Comparison of ENCODE assay signal across 12 mouse cellular contexts in the genomic region with DNA sequence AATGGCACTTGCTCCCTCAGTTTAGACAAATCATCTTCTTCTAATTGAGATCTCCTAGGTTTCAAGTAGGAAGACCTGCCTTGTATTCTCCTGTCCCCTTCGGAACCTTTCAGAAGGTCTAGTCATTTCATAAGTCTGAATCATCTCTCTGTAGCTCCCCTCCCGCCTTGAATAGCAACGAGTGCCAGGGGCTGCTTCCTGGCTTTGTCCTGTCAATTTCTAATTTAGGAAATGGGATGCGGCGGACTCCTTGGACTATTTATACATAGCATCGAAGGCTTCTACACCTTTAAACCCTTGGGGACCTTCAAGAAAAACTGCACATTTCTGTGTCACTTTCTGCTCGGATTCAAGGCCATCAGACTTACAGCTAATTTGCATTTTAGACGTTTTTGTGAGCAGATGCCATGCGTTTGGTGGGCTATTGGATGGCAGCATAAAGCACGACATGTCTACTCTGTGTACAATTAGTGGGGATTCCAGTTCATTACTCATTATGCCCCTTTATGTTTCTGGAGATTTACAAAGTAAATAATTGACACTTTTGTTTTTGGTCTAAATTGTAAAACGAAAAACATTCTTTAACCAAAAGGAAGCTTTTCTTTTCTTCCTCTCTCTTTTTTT.
DNase-seq lines count a peak whose midpoint lies in the region; ATAC-seq and TF ChIP-seq lines count a peak whose summit lies in the region.
"Had no signal": no experiment of that assay in that cellular context is flagged by ENCODE, and none has a peak within 500 bp of the region (broad histone marks: within the 10 kb centered on the region; RNA-seq: fewer than 3 reads in every experiment).

No protein-coding gene starts in this region.

- H3K36me3 ChIP-seq in hindbrain, embryonic 15.5 days: no peaks in the 10 kb centered on the region
- no peaks in the 10 kb centered on the region for H3K36me3 ChIP-seq in hindbrain, embryonic 13.5 days
- no peaks in the 10 kb centered on the region for H3K36me3 ChIP-seq in CH12.LX (replicated peaks in 1 of 2; ENCODE audit: control insufficient read depth in 1 of 2, insufficient read depth in 1 of 2, low read length in 1 of 2)
- no peaks in the 10 kb centered on the region for H3K36me3 ChIP-seq in forebrain, postnatal 0 days (ENCODE audit: insufficient read depth)
- no peaks in the 10 kb centered on the region for H3K36me3 ChIP-seq in limb, embryonic 10.5 days
- H3K36me3 ChIP-seq: embryonic facial prominence, embryonic 12.5 days; G1E; limb, embryonic 13.5 days had no signal

- peak overlapping the region; percentile 5; the same call in 1 of the 2 replicates for H3K4me2 ChIP-seq in hindbrain, embryonic 15.5 days
- H3K4me2 ChIP-seq in hindbrain, embryonic 13.5 days: no peak overlapping the region
- H3K4me2 ChIP-seq in CH12.LX (ENCODE audit: insufficient read depth, low read depth, poor library complexity, severe bottlenecking): peak overlapping the region; percentile 93
- peak overlapping the region; percentile 31 for H3K4me2 ChIP-seq in forebrain, postnatal 0 days (ENCODE audit: low read depth)
- H3K4me2 ChIP-seq: embryonic facial prominence, embryonic 12.5 days; limb, embryonic 13.5 days had no signal

- peak; percentile 12 for DNase-seq in adrenal gland, postnatal 14 days
- DNase-seq in adrenal gland, adult 18-20 months (ENCODE audit: low spot score in 2 of 2): no peak
- peak; percentile 67 for DNase-seq in CH12.LX (ENCODE audit: extremely low read depth)
- peak; percentile 24 for DNase-seq in forebrain, postnatal 0 days
- DNase-seq in layer of hippocampus, adult 2 months (ENCODE audit: low spot score in 2 of 2): no peak
- no peak for DNase-seq in limb, embryonic 10.5 days (ENCODE audit: low spot score)

- TF ChIP-seq CTCF in CH12.LX (conservative IDR thresholded peaks at IDR 0.05 in 1 of 2, IDR thresholded peaks at IDR 0.05 in 1 of 2; ENCODE audit: low read depth in 2 of 2, low read length in 2 of 2): no peak
- TF ChIP-seq CTCF in forebrain, postnatal 0 days (IDR thresholded peaks at IDR 0.05; ENCODE audit: low read depth): no peak
- TF ChIP-seq CTCF in layer of hippocampus, adult 2 months (conservative IDR thresholded peaks at IDR 0.05): no peak

- dilution Hi-C loops in CH12.LX (cut with MboI; ENCODE audit: extremely low pct_ligation_motif_present, extremely low pct_unique_long_range_greater_than_20kb, low sequenced_read_pairs): no loop called here

- TF ChIP-seq EP300 in CH12.LX (IDR thresholded peaks at IDR 0.05; ENCODE audit: low read length): peak; percentile 82

- in situ Hi-C loops in CH12.LX (cut with MboI; ENCODE audit: low pct_ligation_motif_present, low pct_unique_long_range_greater_than_20kb, low sequenced_read_pairs): no loop called here

- H3K27me3 ChIP-seq in hindbrain, embryonic 15.5 days: no peaks in the 10 kb centered on the region
- H3K27me3 ChIP-seq in hindbrain, embryonic 13.5 days: no peaks in the 10 kb centered on the region
- H3K27me3 ChIP-seq in CH12.LX (replicated peaks): no peaks in the 10 kb centered on the region
- H3K27me3 ChIP-seq in forebrain, postnatal 0 days (ENCODE audit: insufficient read depth, low read length): no peaks in the 10 kb centered on the region
- no peaks in the 10 kb centered on the region for H3K27me3 ChIP-seq in limb, embryonic 10.5 days (ENCODE audit: low read depth, poor library complexity, severe bottlenecking)
- H3K27me3 ChIP-seq: embryonic facial prominence, embryonic 12.5 days; limb, embryonic 13.5 days had no signal

- no peak for TF ChIP-seq RAD21 in CH12.LX (IDR thresholded peaks at IDR 0.05; ENCODE audit: low read depth, low read length)

- H3K9me3 ChIP-seq in hindbrain, embryonic 15.5 days: no peaks in the 10 kb centered on the region
- no peaks in the 10 kb centered on the region for H3K9me3 ChIP-seq in hindbrain, embryonic 13.5 days
- H3K9me3 ChIP-seq in CH12.LX (replicated peaks; ENCODE audit: low read length): peaks cover 3% of the 10 kb centered on the region
- H3K9me3 ChIP-seq in forebrain, postnatal 0 days (ENCODE audit: low read length): no peaks in the 10 kb centered on the region
- H3K9me3 ChIP-seq in limb, embryonic 10.5 days (replicated peaks): no peaks in the 10 kb centered on the region
- H3K9me3 ChIP-seq: embryonic facial prominence, embryonic 12.5 days; G1E; limb, embryonic 13.5 days had no signal

- whole genome bisulfite sequencing in hindbrain, embryonic 15.5 days: 39% methylated on average over 11 of the region's 11 CpGs
- WGBS in hindbrain, embryonic 13.5 days: 39% methylated on average over 11 of the region's 11 CpGs
- WGBS in forebrain, postnatal 0 days: 17% methylated on average over 11 of the region's 11 CpGs
- WGBS in limb, embryonic 10.5 days: 74% methylated on average over 11 of the region's 11 CpGs

- H3K4me3 ChIP-seq in hindbrain, embryonic 15.5 days: no peak overlapping the region
- H3K4me3 ChIP-seq in hindbrain, embryonic 13.5 days: no peak overlapping the region
- H3K4me3 ChIP-seq in CH12.LX (replicated peaks in 1 of 3; ENCODE audit: low read depth in 2 of 3, low read length in 2 of 3, poor library complexity in 1 of 3): peak overlapping the region in 1 of 3 experiments; percentile 32
- no peak overlapping the region for H3K4me3 ChIP-seq in forebrain, postnatal 0 days (ENCODE audit: low read depth, low read length)
- H3K4me3 ChIP-seq in layer of hippocampus, adult 2 months: no peak overlapping the region
- H3K4me3 ChIP-seq in limb, embryonic 10.5 days: no peak overlapping the region
- H3K4me3 ChIP-seq: embryonic facial prominence, embryonic 12.5 days; limb, embryonic 13.5 days had no signal

- no peak overlapping the region for H3K9ac ChIP-seq in hindbrain, embryonic 15.5 days
- no peak overlapping the region for H3K9ac ChIP-seq in hindbrain, embryonic 13.5 days
- peak overlapping the region; percentile 48 for H3K9ac ChIP-seq in CH12.LX (ENCODE audit: insufficient read depth, low read depth)
- no peak overlapping the region for H3K9ac ChIP-seq in forebrain, postnatal 0 days
- H3K9ac ChIP-seq: embryonic facial prominence, embryonic 12.5 days; limb, embryonic 13.5 days had no signal

- no peaks in the 10 kb centered on the region for H3K4me1 ChIP-seq in hindbrain, embryonic 15.5 days (replicated peaks)
- no peaks in the 10 kb centered on the region; the same call in 1 of the 2 replicates for H3K4me1 ChIP-seq in hindbrain, embryonic 13.5 days (replicated peaks)
- H3K4me1 ChIP-seq in CH12.LX (ENCODE audit: control insufficient read depth in 1 of 2, insufficient read depth in 2 of 2): peaks cover 0 to 21% of the 10 kb centered on the region in 2 experiments; a peak in 2 of 4 replicates
- H3K4me1 ChIP-seq in forebrain, postnatal 0 days (ENCODE audit: insufficient read depth): peaks cover 3% of the 10 kb centered on the region; the same call in 1 of the 2 replicates
- H3K4me1 ChIP-seq in limb, embryonic 10.5 days: no peaks in the 10 kb centered on the region
- H3K4me1 ChIP-seq: embryonic facial prominence, embryonic 12.5 days; limb, embryonic 13.5 days had no signal

- 0 out of 2 replicates have a peak, but pooled peaks have one; percentile 13 for TF ChIP-seq POLR2A in CH12.LX (IDR thresholded peaks at IDR 0.05; ENCODE audit: low read depth, low read length)

- H3K79me2 ChIP-seq in CH12.LX (replicated peaks; ENCODE audit: control insufficient read depth, extremely low read depth, insufficient read depth, poor library complexity, severe bottlenecking): no peaks in the 10 kb centered on the region

- H3K27ac ChIP-seq in hindbrain, embryonic 15.5 days (replicated peaks): no peak overlapping the region
- no peak overlapping the region for H3K27ac ChIP-seq in hindbrain, embryonic 13.5 days
- H3K27ac ChIP-seq in CH12.LX (ENCODE audit: insufficient read depth, low read depth): no peak overlapping the region
- H3K27ac ChIP-seq in forebrain, postnatal 0 days (ENCODE audit: low read depth, low read length): no peak overlapping the region
- H3K27ac ChIP-seq in layer of hippocampus, adult 2 months: no peak overlapping the region
- H3K27ac ChIP-seq in limb, embryonic 10.5 days: no peak overlapping the region
- H3K27ac ChIP-seq: embryonic facial prominence, embryonic 12.5 days; limb, embryonic 13.5 days had no signal

- ATAC-seq in hindbrain, embryonic 15.5 days (ENCODE audit: low FRiP score, low read depth): no peak
- ATAC-seq in hindbrain, embryonic 13.5 days (ENCODE audit: low FRiP score): no peak
- 0 out of 2 replicates have a peak, but pooled peaks have one; percentile 36 for ATAC-seq in forebrain, postnatal 0 days
- ATAC-seq: activated CD4-positive, CD25-positive, alpha-beta regulatory T cell, adult 4 months had no signal

TF ChIP-seq in CH12.LX, 34 proteins besides CTCF, POLR2A, EP300 and RAD21 (continues in another document):
- TF ChIP-seq TCF12 (IDR thresholded peaks at IDR 0.05; ENCODE audit: low read depth, low read length): peak; percentile 42
- no peak for TF ChIP-seq ZC3H11A (IDR thresholded peaks at IDR 0.05; ENCODE audit: low read depth, low read length)
- peak; percentile 46; the same call in 1 of the 2 replicates for TF ChIP-seq CHD1 (IDR thresholded peaks at IDR 0.05; ENCODE audit: low read depth, low read length)
- TF ChIP-seq RCOR1 (conservative IDR thresholded peaks at IDR 0.05; ENCODE audit: low read depth, low read length): peak; percentile 41; the same call in 1 of the 2 replicates
- TF ChIP-seq IRF4 (IDR thresholded peaks at IDR 0.05; ENCODE audit: low read depth, low read length): peak; percentile 95
- TF ChIP-seq JUND (conservative IDR thresholded peaks at IDR 0.05; ENCODE audit: low read depth, low read length): peak; percentile 92
- no peak for TF ChIP-seq TBP (conservative IDR thresholded peaks at IDR 0.05; ENCODE audit: low read depth, low read length)
- peak; percentile 83 for TF ChIP-seq ETS1 (conservative IDR thresholded peaks at IDR 0.05; ENCODE audit: low read depth, low read length)
- no peak for TF ChIP-seq KAT2A (IDR thresholded peaks at IDR 0.05; ENCODE audit: insufficient replicate concordance, low read length)
- 0 out of 2 replicates have a peak, but pooled peaks have one; percentile 25 for TF ChIP-seq NRF1 (IDR thresholded peaks at IDR 0.05; ENCODE audit: low read depth, low read length)
- TF ChIP-seq GABPA (IDR thresholded peaks at IDR 0.05; ENCODE audit: insufficient replicate concordance, low read depth, low read length): no peak
- peak; percentile 9; the same call in 1 of the 2 replicates for TF ChIP-seq ZNF384 (IDR thresholded peaks at IDR 0.05; ENCODE audit: low read depth, low read length)
- no peak for TF ChIP-seq SMC3 (IDR thresholded peaks at IDR 0.05; ENCODE audit: low read depth, low read length)
- no peak for TF ChIP-seq USF1 (IDR thresholded peaks at IDR 0.05; ENCODE audit: low read depth, low read length)
- TF ChIP-seq NELFE (IDR thresholded peaks at IDR 0.05; ENCODE audit: low read depth, low read length): no peak; the same call in 1 of the 2 replicates
- 0 out of 2 replicates have a peak, but pooled peaks have one; percentile 46 for TF ChIP-seq E2F4 (IDR thresholded peaks at IDR 0.05; ENCODE audit: insufficient replicate concordance, low read depth, low read length)
- TF ChIP-seq BHLHE40 (IDR thresholded peaks at IDR 0.05; ENCODE audit: low read depth, low read length): peak; percentile 71
- peak; percentile 96 for TF ChIP-seq MEF2A (IDR thresholded peaks at IDR 0.05; ENCODE audit: borderline replicate concordance, low read depth, low read length)

Comparison
In these comparisons a context has a peak if more than half of its experiments do, and no peak if none do; other contexts are left out.
1. DNase-seq: peak in adrenal gland, postnatal 14 days (single experiment), CH12.LX (single experiment) and forebrain, postnatal 0 days (single experiment); none in adrenal gland, adult 18-20 months (0 of 2), layer of hippocampus, adult 2 months (0 of 2) and limb, embryonic 10.5 days (single experiment).